Mouse (Mus musculus) kidney, adult 8-10 months (tissue): ENCODE results near the gene Cdk6.
A peak's percentile ranks its signal among the peaks of the same experiment; 100 is the strongest.
"Not testable (repeated sequence)": the region's sequence is repeated elsewhere in the genome, so short reads cannot be mapped to it uniquely, and the experiment has no call there.

Source experiments
- DNase-seq, 2 experiments: peaks; one replicate each; pipeline ENCODE4 v3.0.0; 2022

Cdk6 gene

GRCm38 (mm10) chr5:3442524-3442923, 101.2 kb downstream of the Cdk6 start:
- not testable (repeated sequence) for DNase-seq

- DNase-seq: peak in 1 of 2 experiments; percentile 25
These were observed 109.9 kb downstream of the Cdk6 start for GRCm38 (mm10) chr5:3451233-3451632.

GRCm38 (mm10) chr5:3453946-3454345, 112.7 kb downstream of the Cdk6 start:
- DNase-seq: peak; percentile 26 to 28

- DNase-seq: no peak
These were observed 119.6 kb downstream of the Cdk6 start for GRCm38 (mm10) chr5:3460907-3461306.

GRCm38 (mm10) chr5:3461401-3461800, 120.1 kb downstream of the Cdk6 start:
- no peak for DNase-seq

GRCm38 (mm10) chr5:3462897-3463757, 121.8 kb downstream of the Cdk6 start:
- peak in 1 of 2 experiments; percentile 8 for DNase-seq

GRCm38 (mm10) chr5:3463758-3464157, 122.5 kb downstream of the Cdk6 start:
- no peak for DNase-seq

- no peak for DNase-seq
These were observed 125.0 kb downstream of the Cdk6 start for GRCm38 (mm10) chr5:3466069-3466877.

GRCm38 (mm10) chr5:3470866-3471265, 129.6 kb downstream of the Cdk6 start:
- no peak for DNase-seq

GRCm38 (mm10) chr5:3472311-3473156, 131.2 kb downstream of the Cdk6 start:
- no peak for DNase-seq

GRCm38 (mm10) chr5:3477711-3478110, 136.4 kb downstream of the Cdk6 start:
- DNase-seq: no peak

- no peak for DNase-seq
These were observed 136.9 kb downstream of the Cdk6 start for GRCm38 (mm10) chr5:3478216-3478615.

- no peak for DNase-seq
These were observed 137.9 kb downstream of the Cdk6 start for GRCm38 (mm10) chr5:3479016-3479795.

- DNase-seq: no peak
These were observed 139.5 kb downstream of the Cdk6 start for GRCm38 (mm10) chr5:3480637-3481395.

- no peak for DNase-seq
These were observed 141.2 kb downstream of the Cdk6 start for GRCm38 (mm10) chr5:3482474-3482873.

- no peak for DNase-seq
These were observed 141.9 kb downstream of the Cdk6 start for GRCm38 (mm10) chr5:3483054-3483722.

- no peak for DNase-seq
These were observed 145.4 kb downstream of the Cdk6 start for GRCm38 (mm10) chr5:3486579-3487282.

- no peak for DNase-seq
These were observed 147.0 kb downstream of the Cdk6 start for GRCm38 (mm10) chr5:3488146-3488774.

- DNase-seq: no peak
These were observed 149.1 kb downstream of the Cdk6 start for GRCm38 (mm10) chr5:3490358-3490757.

GRCm38 (mm10) chr5:3491084-3491483, 149.8 kb downstream of the Cdk6 start:
- DNase-seq: peak; percentile 73
